Mouse (Mus musculus): ENCODE data around the gene Etaa1. TPM values are rescaled to one million over a fixed set of nuclear protein-coding genes. Genes with fewer than 3 reads are reported as not detected.
"Not testable (repeated sequence)": the region's sequence is repeated elsewhere in the genome, so short reads cannot be mapped to it uniquely, and the experiment has no call there.

The Etaa1 gene
- polyA plus RNA-seq, 1 experiment: 6.4 TPM

- no peak for TF ChIP-seq CTCF (IDR thresholded peaks at IDR 0.05; ENCODE audit: borderline replicate concordance, insufficient read depth, low read depth, low read length)
- TF ChIP-seq POLR2A (IDR thresholded peaks at IDR 0.05; ENCODE audit: borderline replicate concordance, insufficient read depth, low read length): no peak
- 92% methylated on average over 1 of the region's 1 CpGs for WGBS
- DNase-seq: no peak
- H3K27me3 ChIP-seq (ENCODE audit: control insufficient read depth, insufficient read depth, low read length): no peaks in the 10 kb centered on the region
- no peak overlapping the region for H3K4me3 ChIP-seq (replicated peaks; ENCODE audit: insufficient read depth, low read depth, low read length)
- H3K27ac ChIP-seq (ENCODE audit: insufficient read depth, low read length): no peak overlapping the region
- H3K4me1 ChIP-seq (ENCODE audit: control insufficient read depth, insufficient read depth, low read length): no peaks in the 10 kb centered on the region
Measured at GRCm38 (mm10) chr11:17939168-17939567, 14.5 kb downstream of the Etaa1 start.

GRCm38 (mm10) chr11:17937931-17938330, 15.7 kb downstream of the Etaa1 start:
- Histone ChIP-seq H3K27me3 (ENCODE audit: control insufficient read depth, insufficient read depth, low read length) (no peaks in the 10 kb centered on the region), H3K4me3 (replicated peaks; ENCODE audit: insufficient read depth, low read depth, low read length) (no peak overlapping the region), H3K27ac (ENCODE audit: insufficient read depth, low read length) (no peak overlapping the region), H3K4me1 (ENCODE audit: control insufficient read depth, insufficient read depth, low read length) (no peaks in the 10 kb centered on the region)
- DNase-seq: no peak
- TF ChIP-seq CTCF (IDR thresholded peaks at IDR 0.05; ENCODE audit: borderline replicate concordance, insufficient read depth, low read depth, low read length): no peak
- TF ChIP-seq POLR2A (IDR thresholded peaks at IDR 0.05; ENCODE audit: borderline replicate concordance, insufficient read depth, low read length): no peak

- no peaks in the 10 kb centered on the region for H3K27me3 ChIP-seq (ENCODE audit: control insufficient read depth, insufficient read depth, low read length)
- H3K4me3 ChIP-seq (replicated peaks; ENCODE audit: insufficient read depth, low read depth, low read length): no peak overlapping the region
- 65% methylated on average over 4 of the region's 4 CpGs for WGBS
- no peaks in the 10 kb centered on the region for H3K4me1 ChIP-seq (ENCODE audit: control insufficient read depth, insufficient read depth, low read length)
- no peak for TF ChIP-seq CTCF (IDR thresholded peaks at IDR 0.05; ENCODE audit: borderline replicate concordance, insufficient read depth, low read depth, low read length)
- TF ChIP-seq POLR2A (IDR thresholded peaks at IDR 0.05; ENCODE audit: borderline replicate concordance, insufficient read depth, low read length): no peak
- H3K27ac ChIP-seq (ENCODE audit: insufficient read depth, low read length): no peak overlapping the region
- no peak for DNase-seq
Measured at GRCm38 (mm10) chr11:17917905-17918304, 35.8 kb downstream of the Etaa1 start.

DNA sequence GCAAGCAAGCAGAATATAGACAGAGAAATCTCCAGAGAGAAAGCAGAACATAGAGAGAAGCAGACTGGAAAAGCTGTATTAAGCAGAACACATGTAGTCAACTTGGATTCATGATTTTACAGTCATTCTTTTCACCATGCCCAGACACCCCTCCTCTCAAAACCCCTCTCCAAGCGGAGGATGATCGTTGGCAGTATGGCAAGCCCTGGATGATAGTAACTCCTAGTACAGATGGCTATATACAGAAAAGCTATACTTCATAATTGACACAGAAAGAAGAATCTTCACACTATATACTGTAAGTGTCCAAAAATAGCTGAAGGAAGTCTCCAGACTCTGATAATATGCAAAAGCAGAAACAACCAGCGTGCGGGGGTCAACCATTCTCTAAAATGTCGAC, 36.6 kb downstream of the Etaa1 start:
- H3K27me3 ChIP-seq (ENCODE audit: control insufficient read depth, insufficient read depth, low read length): no peaks in the 10 kb centered on the region
- H3K4me3 ChIP-seq (replicated peaks; ENCODE audit: insufficient read depth, low read depth, low read length): no peak overlapping the region
- no peak for DNase-seq
- no peaks in the 10 kb centered on the region for H3K4me1 ChIP-seq (ENCODE audit: control insufficient read depth, insufficient read depth, low read length)
- WGBS: 96% methylated on average over 5 of the region's 5 CpGs
- TF ChIP-seq POLR2A (IDR thresholded peaks at IDR 0.05; ENCODE audit: borderline replicate concordance, insufficient read depth, low read length) (no peak), CTCF (IDR thresholded peaks at IDR 0.05; ENCODE audit: borderline replicate concordance, insufficient read depth, low read depth, low read length) (no peak)
- no peak overlapping the region for H3K27ac ChIP-seq (ENCODE audit: insufficient read depth, low read length)

DNA sequence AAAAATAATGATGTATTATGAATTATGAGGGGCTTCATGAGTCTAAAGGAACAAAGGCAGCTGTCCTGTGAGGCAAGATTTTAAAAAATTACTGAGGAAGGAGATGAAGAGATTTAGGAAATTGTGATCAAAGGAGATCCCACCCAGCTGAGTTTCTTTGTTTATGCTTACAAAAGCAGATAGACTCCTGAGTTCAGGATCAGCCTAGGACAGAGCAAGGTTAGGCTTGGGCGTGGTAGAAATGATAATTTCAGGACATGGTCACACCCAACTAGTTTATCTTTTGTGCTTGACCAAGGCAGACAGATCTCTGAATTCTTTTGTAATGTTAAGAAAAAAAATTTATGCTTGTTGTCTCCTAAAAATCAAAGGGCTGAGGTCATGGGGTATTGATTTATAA, 37.2 kb downstream of the Etaa1 start:
- Histone ChIP-seq H3K27me3 (ENCODE audit: control insufficient read depth, insufficient read depth, low read length) (no peaks in the 10 kb centered on the region), H3K27ac (ENCODE audit: insufficient read depth, low read length) (no peak overlapping the region), H3K4me1 (ENCODE audit: control insufficient read depth, insufficient read depth, low read length) (no peaks in the 10 kb centered on the region), H3K4me3 (replicated peaks; ENCODE audit: insufficient read depth, low read depth, low read length) (no peak overlapping the region)
- no peak for DNase-seq
- WGBS: 80% methylated on average over 1 of the region's 1 CpGs
- no peak for TF ChIP-seq CTCF (IDR thresholded peaks at IDR 0.05; ENCODE audit: borderline replicate concordance, insufficient read depth, low read depth, low read length)
- no peak for TF ChIP-seq POLR2A (IDR thresholded peaks at IDR 0.05; ENCODE audit: borderline replicate concordance, insufficient read depth, low read length)

DNA sequence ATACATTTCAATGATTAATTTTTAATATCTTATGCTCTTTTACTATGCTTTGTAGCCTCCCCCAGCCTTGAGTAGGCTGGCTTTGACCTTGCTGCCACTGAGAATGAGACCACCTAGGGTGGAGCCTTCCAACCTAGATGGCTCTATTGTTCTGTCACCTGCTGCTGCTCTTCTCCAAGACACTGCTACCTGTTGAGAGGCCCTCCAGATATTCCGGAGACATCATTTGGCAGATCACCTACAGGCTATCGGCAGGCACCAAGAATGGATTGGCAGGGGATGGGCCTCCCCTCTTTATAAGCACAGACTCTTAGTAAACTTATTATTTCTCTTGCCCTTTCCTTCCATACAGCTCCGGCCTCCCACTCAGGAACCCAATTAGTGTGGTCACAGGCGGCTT, 52.7 kb downstream of the Etaa1 start:
- not testable (repeated sequence) for H3K27ac ChIP-seq (ENCODE audit: insufficient read depth, low read length); H3K4me1 ChIP-seq (ENCODE audit: control insufficient read depth, insufficient read depth, low read length); H3K27me3 ChIP-seq (ENCODE audit: control insufficient read depth, insufficient read depth, low read length); H3K4me3 ChIP-seq (replicated peaks; ENCODE audit: insufficient read depth, low read depth, low read length); DNase-seq
- WGBS: 70% methylated on average over 4 of the region's 4 CpGs

All from cerebellum, adult 2 months (tissue).